Mouse (Mus musculus) neural tube, embryonic 11.5 days (tissue): ENCODE results near the gene Gm10912. TPM values are rescaled to one million over a fixed set of nuclear protein-coding genes. Genes with fewer than 3 reads are reported as not detected.

Source experiments
- ATAC-seq: fragments of 200-750 bp; cut with Nextera tagmentation; 2 replicates; pipeline ENCODE4 v1.8.0; 2017; ENCODE audit warnings: moderate number of reproducible peaks, mild to moderate bottlenecking, moderate TSS enrichment, moderate library complexity; ENCODE audit not compliant: insufficient read depth, low FRiP score, low TSS enrichment
- DNase-seq: peaks from one replicate; pipeline ENCODE4 v3.0.0-alpha.2; 2015; ENCODE audit warnings: low spot score
- H3K27ac ChIP-seq: fragments of 300-500 bp; sonication (generic); 2 replicates; pipeline ENCODE4 v1.5.1; 2014; ENCODE audit warnings: low read depth, mild to moderate bottlenecking, low read length
- H3K27me3 ChIP-seq: fragments of 300-500 bp; sonication (generic); 2 replicates; pipeline ENCODE4 v1.6.1; 2014; ENCODE audit warnings: mild to moderate bottlenecking, low read length, mixed read lengths; ENCODE audit not compliant: control insufficient read depth, insufficient read depth
- H3K36me3 ChIP-seq: fragments of 300-500 bp; sonication (generic); 2 replicates; pipeline ENCODE4 v1.6.1; 2014; ENCODE audit warnings: mild to moderate bottlenecking, low read length, moderate library complexity, mixed read lengths; ENCODE audit not compliant: control insufficient read depth, insufficient read depth
- H3K4me1 ChIP-seq: fragments of 300-500 bp; sonication (generic); 2 replicates; pipeline ENCODE4 v1.6.1; 2014; ENCODE audit warnings: low read length, mixed read lengths; ENCODE audit not compliant: control insufficient read depth, insufficient read depth
- H3K4me2 ChIP-seq: fragments of 300-500 bp; sonication (generic); 2 replicates; pipeline ENCODE4 v1.6.1; 2014; ENCODE audit warnings: low read depth, mild to moderate bottlenecking, moderate library complexity
- H3K4me3 ChIP-seq: fragments of 300-500 bp; sonication (generic); 2 replicates; pipeline ENCODE4 v1.5.1; 2014; ENCODE audit warnings: low read depth, low read length
- H3K9ac ChIP-seq: fragments of 300-500 bp; sonication (generic); 2 replicates; pipeline ENCODE4 v1.6.1; 2014; ENCODE audit warnings: mild to moderate bottlenecking, low read length
- H3K9me3 ChIP-seq: fragments of 300-500 bp; sonication (generic); 2 replicates; pipeline ENCODE4 v1.6.1; 2016; ENCODE audit warnings: low read length; ENCODE audit not compliant: control insufficient read depth
- WGBS: fragments of 180-500 bp; shearing (Covaris S2); extraction: QIAGEN DNeasy Blood & Tissue Kit; methylation state at CpG from one replicate; pipeline ENCODE4 v1.1.7; 2014; 5-methylcytosine and 5-hydroxymethylcytosine counted together
- polyA plus RNA-seq: library from polyadenylated mRNA; unstranded; fragments of >200 nt; fragmentation: Nextera tagmentation; extraction: Ambion mirVana; gene quantifications from 2 replicates; pipeline ENCODE4 v1.2.1, GENCODE M21; 2014

The Gm10912 gene
- polyA plus RNA-seq, 1 experiment from 2014 or later: not detected

DNA sequence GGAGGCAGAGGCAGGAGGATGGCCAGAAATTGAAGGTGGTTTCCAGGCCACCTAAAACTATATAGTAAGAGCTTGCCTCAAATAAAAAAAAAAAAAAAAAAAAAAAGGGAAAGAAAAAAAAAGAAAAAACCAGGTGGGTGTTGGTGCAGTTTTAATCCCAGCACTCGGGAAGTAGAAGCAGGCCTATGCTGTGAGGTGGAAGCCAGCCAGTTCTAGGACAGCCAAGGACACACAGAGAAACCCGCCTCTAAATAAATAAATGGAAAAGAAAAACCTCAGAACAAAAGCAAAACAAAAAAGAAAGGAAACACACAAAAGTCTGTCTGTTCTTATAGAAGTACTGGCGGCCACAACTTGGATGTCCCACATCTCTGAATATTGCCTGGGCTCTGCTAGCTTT lies 49.3 kb downstream of the Gm10912 start:
- ATAC-seq (no peak), DNase-seq (no peak)
- Histone ChIP-seq H3K27me3 (no peaks in the 10 kb centered on the region), H3K4me2 (no peak overlapping the region), H3K36me3 (no peaks in the 10 kb centered on the region), H3K4me3 (no peak overlapping the region), H3K27ac (no peak overlapping the region), H3K9me3 (no peaks in the 10 kb centered on the region), H3K9ac (no peak overlapping the region), H3K4me1 (no peaks in the 10 kb centered on the region)
- WGBS: 91% methylated on average over 3 of the region's 3 CpGs

Other genes starting within 250 kb of the Gm10912 start
- 27.7 and 30.7 TPM in 2 replicates for gene Lmo2, start 107.8 kb upstream of the Gm10912 start, polyA plus RNA-seq
- 56.0 and 57.7 TPM in 2 replicates for gene Fbxo3, start 38.1 kb upstream of the Gm10912 start, polyA plus RNA-seq
- 1.0 and 1.1 TPM in 2 replicates for gene 4931422A03Rik, start 37.5 kb upstream of the Gm10912 start, polyA plus RNA-seq
- gene Gm10799, start 2.7 kb downstream of the Gm10912 start, polyA plus RNA-seq: not detected in 2 replicates
- gene Cd59b, start 4.0 kb downstream of the Gm10912 start, polyA plus RNA-seq: 3.5 and 4.8 TPM in 2 replicates
- gene Cd59a, start 30.0 kb downstream of the Gm10912 start, polyA plus RNA-seq: 29.1 and 32.5 TPM in 2 replicates
- not detected in 2 replicates for gene A930018P22Rik, start 56.9 kb downstream of the Gm10912 start, polyA plus RNA-seq